ENCODE assay signal across 8 mouse cellular contexts in genomic region chr9:13827406-13828086, GRCm38 (mm10). TPM values are rescaled to one million over a fixed set of nuclear protein-coding genes. Genes with fewer than 3 reads are reported as not detected.
DNase-seq lines count a peak whose midpoint lies in the region; ATAC-seq and TF ChIP-seq lines count a peak whose summit lies in the region.

TSS of gene Fam76b (plus strand) at chr9:13827716.

- peaks cover 58% of the 10 kb centered on the region for H3K79me3 ChIP-seq in C2C12 (ENCODE audit: low read depth)

- H3K36me3 ChIP-seq in C2C12 (ENCODE audit: control insufficient read depth, insufficient read depth) (peaks cover 49% of the 10 kb centered on the region), myocyte (ENCODE audit: control insufficient read depth, insufficient read depth) (peaks cover 17% of the 10 kb centered on the region)
- H3K36me3 ChIP-seq in erythroblast, embryonic 14.5 days (ENCODE audit: control insufficient read depth), result peaks cover 63% of the 10 kb centered on the region
- peaks cover 9% of the 10 kb centered on the region for H3K36me3 ChIP-seq in heart, embryonic 11.5 days (ENCODE audit: control insufficient read depth, insufficient read depth, low read length)
- H3K36me3 ChIP-seq in kidney, embryonic 16.5 days (ENCODE audit: insufficient read depth, low read length), result peaks cover 14% of the 10 kb centered on the region
- H3K36me3 ChIP-seq in liver, adult 2 months (ENCODE audit: control insufficient read depth, insufficient read depth, low read length), result peaks cover 16% of the 10 kb centered on the region
- H3K36me3 ChIP-seq in splenic B cell, adult 2 months (ENCODE audit: control insufficient read depth, insufficient read depth, low read length, poor library complexity, severe bottlenecking), result peaks cover 4% of the 10 kb centered on the region

- no peaks in the 10 kb centered on the region for H3K9me3 ChIP-seq in erythroblast, embryonic 14.5 days (ENCODE audit: control insufficient read depth, low read length)
- no peaks in the 10 kb centered on the region for H3K9me3 ChIP-seq in heart, embryonic 11.5 days (replicated peaks; ENCODE audit: control insufficient read depth, low read length)
- no peaks in the 10 kb centered on the region for H3K9me3 ChIP-seq in kidney, embryonic 16.5 days (ENCODE audit: low read length)

- peak; percentile 100 for DNase-seq in brain, embryonic 14.5 days (ENCODE audit: low read depth)
- peak; percentile 97 for DNase-seq in liver, adult 2 months (ENCODE audit: extremely low read depth, low read depth, low spot score)
- peak; percentile 100 for DNase-seq in splenic B cell, adult 2 months (ENCODE audit: low read depth, low spot score)

- H3K4me2 ChIP-seq in heart, embryonic 11.5 days, result peak within 1 kb of the TSS; percentile 82
- peak within 1 kb of the TSS; percentile 87 for H3K4me2 ChIP-seq in kidney, embryonic 16.5 days (replicated peaks; ENCODE audit: low read depth, low read length)
- H3K4me2 ChIP-seq in myocyte (ENCODE audit: low read depth), result peak within 1 kb of the TSS; percentile 87

- peak within 1 kb of the TSS; percentile 98 for H3K9ac ChIP-seq in heart, embryonic 11.5 days (ENCODE audit: low read depth, low read length)
- peak within 1 kb of the TSS; percentile 97 for H3K9ac ChIP-seq in kidney, embryonic 16.5 days (replicated peaks; ENCODE audit: low read length)
- peak within 1 kb of the TSS; percentile 93 for H3K9ac ChIP-seq in liver, adult 2 months (ENCODE audit: low read depth, low read length)

- peaks cover 35% of the 10 kb centered on the region for H3K4me1 ChIP-seq in erythroblast, embryonic 14.5 days (ENCODE audit: control insufficient read depth)
- H3K4me1 ChIP-seq in heart, embryonic 11.5 days (ENCODE audit: control insufficient read depth, insufficient read depth, low read length), result peaks cover 11% of the 10 kb centered on the region
- peaks cover 26% of the 10 kb centered on the region for H3K4me1 ChIP-seq in kidney, embryonic 16.5 days (ENCODE audit: insufficient read depth, low read length)
- peaks cover 1% of the 10 kb centered on the region; the same call in 1 of the 2 replicates for H3K4me1 ChIP-seq in liver, adult 2 months (ENCODE audit: control insufficient read depth, insufficient read depth, low read length)

- peak within 1 kb of the TSS; percentile 99 for H3K27ac ChIP-seq in heart, embryonic 11.5 days (ENCODE audit: low read depth, low read length)
- peak within 1 kb of the TSS; percentile 99 for H3K27ac ChIP-seq in kidney, embryonic 16.5 days (ENCODE audit: low read length)
- H3K27ac ChIP-seq in liver, adult 2 months (replicated peaks; ENCODE audit: insufficient read depth, low read depth, low read length), result peak within 1 kb of the TSS; percentile 82

- H3ac ChIP-seq in C2C12 (ENCODE audit: control insufficient read depth, insufficient read length, low read depth) (peak within 1 kb of the TSS; percentile 98), myocyte (ENCODE audit: control insufficient read depth, insufficient read length) (peak within 1 kb of the TSS; percentile 39)

- WGBS in heart, embryonic 11.5 days (ENCODE audit: insufficient replicate concordance), result under 1% methylated on average over 67 of the region's 67 CpGs
- WGBS in kidney, embryonic 16.5 days, result 0% methylated on average over 66 of the region's 67 CpGs
- under 1% methylated on average over 67 of the region's 67 CpGs for WGBS in liver, adult 2 months

- peak; percentile 71 for TF ChIP-seq POLR2A in brain, embryonic 14.5 days (IDR thresholded peaks at IDR 0.05; ENCODE audit: borderline replicate concordance, extremely low read depth, insufficient read depth, insufficient read length, poor library complexity, severe bottlenecking)
- peak; percentile 78; the same call in 1 of the 2 replicates for TF ChIP-seq POLR2A in liver, adult 2 months (IDR thresholded peaks at IDR 0.05; ENCODE audit: extremely low read depth, insufficient read depth, low read length)
- peak; percentile 88 for TF ChIP-seq POLR2A in myocyte (IDR thresholded peaks at IDR 0.05; ENCODE audit: insufficient read length, low read depth)

- H3K4me3 ChIP-seq in C2C12 (ENCODE audit: insufficient read depth, poor library complexity, severe bottlenecking) (peak within 1 kb of the TSS; percentile 82), myocyte (peak within 1 kb of the TSS; percentile 93)
- H3K4me3 ChIP-seq in erythroblast, embryonic 14.5 days (replicated peaks), result peak within 1 kb of the TSS; percentile 80
- peak within 1 kb of the TSS; percentile 90 for H3K4me3 ChIP-seq in heart, embryonic 11.5 days (ENCODE audit: low read depth, low read length)
- peak within 1 kb of the TSS; percentile 85 for H3K4me3 ChIP-seq in kidney, embryonic 16.5 days (ENCODE audit: low read length)
- H3K4me3 ChIP-seq in liver, adult 2 months (ENCODE audit: insufficient read depth, low read depth, low read length), result peak within 1 kb of the TSS; percentile 93

- H3K79me2 ChIP-seq in C2C12 (ENCODE audit: control insufficient read depth, insufficient read depth) (peaks cover 73% of the 10 kb centered on the region), myocyte (ENCODE audit: control insufficient read depth, insufficient read depth) (peaks cover 56% of the 10 kb centered on the region)
- peaks cover 3% of the 10 kb centered on the region for H3K79me2 ChIP-seq in liver, adult 2 months (ENCODE audit: control insufficient read depth, insufficient read depth, low read length)

- ATAC-seq in heart, embryonic 11.5 days (replicated peaks; ENCODE audit: insufficient number of reproducible peaks, low FRiP score, low TSS enrichment), result peak; percentile 94
- peak; percentile 96 for ATAC-seq in kidney, embryonic 16.5 days (ENCODE audit: low FRiP score, low TSS enrichment)

- TF ChIP-seq CTCF in C2C12 (IDR thresholded peaks at IDR 0.05; ENCODE audit: control insufficient read depth, insufficient read depth, insufficient read length), result no peak
- no peak for TF ChIP-seq CTCF in brain, embryonic 14.5 days (IDR thresholded peaks at IDR 0.05; ENCODE audit: borderline replicate concordance, extremely low read depth, insufficient read depth, insufficient read length)
- TF ChIP-seq CTCF in liver, adult 2 months (IDR thresholded peaks at IDR 0.05; ENCODE audit: low read depth, low read length), result no peak

- H3K27me3 ChIP-seq in C2C12 (ENCODE audit: control insufficient read depth, insufficient read depth, insufficient read length), result no peaks in the 10 kb centered on the region
- no peaks in the 10 kb centered on the region for H3K27me3 ChIP-seq in erythroblast, embryonic 14.5 days (ENCODE audit: control insufficient read depth)
- no peaks in the 10 kb centered on the region for H3K27me3 ChIP-seq in heart, embryonic 11.5 days (ENCODE audit: control insufficient read depth, insufficient read depth, low read length)
- H3K27me3 ChIP-seq in kidney, embryonic 16.5 days (ENCODE audit: insufficient read depth, low read length), result no peaks in the 10 kb centered on the region
- no peaks in the 10 kb centered on the region for H3K27me3 ChIP-seq in liver, adult 2 months (ENCODE audit: control insufficient read depth, insufficient read depth, low read length)
- H3K27me3 ChIP-seq in myocyte (ENCODE audit: control insufficient read depth, insufficient read depth, insufficient read length), result no peaks in the 10 kb centered on the region
- no peaks in the 10 kb centered on the region for H3K27me3 ChIP-seq in splenic B cell, adult 2 months (ENCODE audit: control insufficient read depth, insufficient read depth, low read length, poor library complexity, severe bottlenecking)

TF ChIP-seq in C2C12, 6 proteins besides CTCF, POLR2A, EP300 and RAD21:
- TF ChIP-seq MYOG (IDR thresholded peaks at IDR 0.05; ENCODE audit: control insufficient read depth, extremely low read depth, insufficient read length) (no peak), USF1 (IDR thresholded peaks at IDR 0.05; ENCODE audit: low read depth) (no peak), CEBPB (IDR thresholded peaks at IDR 0.05; ENCODE audit: low read depth) (no peak), MAX (IDR thresholded peaks at IDR 0.05) (no peak), FOSL1 (IDR thresholded peaks at IDR 0.05; ENCODE audit: insufficient read depth, low read length, poor library complexity, severe bottlenecking) (no peak), MYOD1 (IDR thresholded peaks at IDR 0.05; ENCODE audit: control insufficient read depth, insufficient read length, low read depth) (no peak)
TF ChIP-seq in C2C12: peak in this region for 0.

TF ChIP-seq in myocyte, 11 proteins besides CTCF, POLR2A, EP300 and RAD21:
- TF ChIP-seq MYOG (IDR thresholded peaks at IDR 0.05; ENCODE audit: control insufficient read depth in 1 of 3, insufficient read depth in 1 of 3, insufficient read length in 2 of 3, low read depth in 2 of 3) (no peak), USF1 (IDR thresholded peaks at IDR 0.05; ENCODE audit: low read depth) (no peak), REST (IDR thresholded peaks at IDR 0.05; ENCODE audit: insufficient read depth, insufficient read length) (no peak), CEBPB (IDR thresholded peaks at IDR 0.05; ENCODE audit: insufficient read depth, poor library complexity, severe bottlenecking) (no peak), POLR2AphosphoS2 (IDR thresholded peaks at IDR 0.05; ENCODE audit: insufficient read length, low read depth) (peak; percentile 82), MYOD1 (IDR thresholded peaks at IDR 0.05; ENCODE audit: control insufficient read depth in 1 of 3, insufficient read length in 2 of 3, low read depth in 2 of 3) (no peak), E2F4 (IDR thresholded peaks at IDR 0.05; ENCODE audit: insufficient read depth) (peak; percentile 96)

RNA-seq across cellular contexts. Expression of gene Fam76b, which starts in this region (rescaled TPM):
- 3.3 TPM for polyA plus RNA-seq in C2C12 (2012; fragmentation: generic; extraction: Trizol)
- 35.9 and 44.6 TPM in 2 replicates for polyA plus RNA-seq in brain, embryonic 14.5 days (2012; rRNA removed)
- polyA plus RNA-seq in erythroblast, embryonic 14.5 days (2012), result 0.30 and 0.64 TPM in 2 replicates
- 16.0 and 16.8 TPM in 2 replicates for polyA plus RNA-seq in heart, embryonic 11.5 days (2014; fragmentation: Nextera tagmentation; extraction: Ambion mirVana)
- 19.0 and 22.0 TPM in 2 replicates for polyA plus RNA-seq in kidney, embryonic 16.5 days (2015; fragmentation: Nextera tagmentation; extraction: Ambion mirVana)
- total RNA-seq in liver, adult 2 months (2014; rRNA removed), result 7.8 and 9.9 TPM in 2 replicates
- 1.3 and 1.7 TPM in 2 replicates for polyA plus RNA-seq in liver, adult 2 months (2012; rRNA removed)
- 2.8 TPM for polyA plus RNA-seq in myocyte (2012; fragmentation: generic; extraction: Trizol)

Comparison
In these comparisons a context has a peak if more than half of its experiments do, and no peak if none do; other contexts are left out.
1. Peak in every context shown above with its lines: DNase-seq, ATAC-seq, H3K4me3 ChIP-seq and H3K27ac ChIP-seq.